Mouse (Mus musculus) heart, adult 11 months (tissue): ENCODE results near the gene Mkln1.

ENCODE experiments used
- DNase-seq: peaks from one replicate; pipeline ENCODE4 v3.0.0; 2022

The Mkln1 gene

GRCm38 (mm10) chr6:31399206-31399549 is 643 bp downstream of the Mkln1 start:
- DNase-seq, result no peak

- DNase-seq, result peak; percentile 92
These were observed 1.0 kb downstream of the Mkln1 start for GRCm38 (mm10) chr6:31399566-31399965.

GRCm38 (mm10) chr6:31411017-31411416 is 12.5 kb downstream of the Mkln1 start:
- DNase-seq, result no peak

- no peak for DNase-seq
These were observed 14.0 kb downstream of the Mkln1 start for GRCm38 (mm10) chr6:31412487-31412886.

- DNase-seq, result peak; percentile 90
These were observed 15.0 kb downstream of the Mkln1 start for GRCm38 (mm10) chr6:31413556-31413955.

- no peak for DNase-seq
These were observed 15.8 kb downstream of the Mkln1 start for GRCm38 (mm10) chr6:31414303-31414702.

- DNase-seq, result no peak
These were observed 26.9 kb downstream of the Mkln1 start for GRCm38 (mm10) chr6:31425428-31425827.

- no peak for DNase-seq
These were observed 38.7 kb downstream of the Mkln1 start for GRCm38 (mm10) chr6:31437264-31437663.

- no peak for DNase-seq
These were observed 46.7 kb downstream of the Mkln1 start for GRCm38 (mm10) chr6:31445258-31445657.

GRCm38 (mm10) chr6:31453735-31454134 is 55.2 kb downstream of the Mkln1 start:
- no peak for DNase-seq

- no peak for DNase-seq
These were observed 56.8 kb downstream of the Mkln1 start for GRCm38 (mm10) chr6:31455376-31455775.

GRCm38 (mm10) chr6:31456988-31457387 is 58.5 kb downstream of the Mkln1 start:
- no peak for DNase-seq

- no peak for DNase-seq
These were observed 70.9 kb downstream of the Mkln1 start for GRCm38 (mm10) chr6:31469431-31469830.

- DNase-seq, result no peak
These were observed 79.7 kb downstream of the Mkln1 start for GRCm38 (mm10) chr6:31478221-31478620.

GRCm38 (mm10) chr6:31480008-31480407 is 81.5 kb downstream of the Mkln1 start:
- no peak for DNase-seq

GRCm38 (mm10) chr6:31486601-31487000 is 88.1 kb downstream of the Mkln1 start:
- no peak for DNase-seq

GRCm38 (mm10) chr6:31489950-31490349 is 91.4 kb downstream of the Mkln1 start:
- no peak for DNase-seq

GRCm38 (mm10) chr6:31495122-31495731 is 96.7 kb downstream of the Mkln1 start:
- DNase-seq, result peak; percentile 40

- DNase-seq, result no peak
These were observed 97.7 kb downstream of the Mkln1 start for GRCm38 (mm10) chr6:31496227-31496626.

- DNase-seq, result peak; percentile 84
These were observed 101.3 kb downstream of the Mkln1 start for GRCm38 (mm10) chr6:31499836-31500235.

- DNase-seq, result no peak
These were observed 101.7 kb downstream of the Mkln1 start for GRCm38 (mm10) chr6:31500260-31500659.

- no peak for DNase-seq
These were observed 102.2 kb downstream of the Mkln1 start for GRCm38 (mm10) chr6:31500691-31501090.

- DNase-seq, result peak; percentile 94
These were observed 104.1 kb downstream of the Mkln1 start for GRCm38 (mm10) chr6:31502614-31503013.

GRCm38 (mm10) chr6:31513726-31514125 is 115.2 kb downstream of the Mkln1 start:
- peak; percentile 93 for DNase-seq

- peak; percentile 93 for DNase-seq
These were observed 119.3 kb downstream of the Mkln1 start for GRCm38 (mm10) chr6:31517681-31518337.
